Mouse (Mus musculus): Measurements from ENCODE around the gene Kmt2e.
A peak's percentile ranks its signal among the peaks of the same experiment; 100 is the strongest.

Kmt2e gene

DNA sequence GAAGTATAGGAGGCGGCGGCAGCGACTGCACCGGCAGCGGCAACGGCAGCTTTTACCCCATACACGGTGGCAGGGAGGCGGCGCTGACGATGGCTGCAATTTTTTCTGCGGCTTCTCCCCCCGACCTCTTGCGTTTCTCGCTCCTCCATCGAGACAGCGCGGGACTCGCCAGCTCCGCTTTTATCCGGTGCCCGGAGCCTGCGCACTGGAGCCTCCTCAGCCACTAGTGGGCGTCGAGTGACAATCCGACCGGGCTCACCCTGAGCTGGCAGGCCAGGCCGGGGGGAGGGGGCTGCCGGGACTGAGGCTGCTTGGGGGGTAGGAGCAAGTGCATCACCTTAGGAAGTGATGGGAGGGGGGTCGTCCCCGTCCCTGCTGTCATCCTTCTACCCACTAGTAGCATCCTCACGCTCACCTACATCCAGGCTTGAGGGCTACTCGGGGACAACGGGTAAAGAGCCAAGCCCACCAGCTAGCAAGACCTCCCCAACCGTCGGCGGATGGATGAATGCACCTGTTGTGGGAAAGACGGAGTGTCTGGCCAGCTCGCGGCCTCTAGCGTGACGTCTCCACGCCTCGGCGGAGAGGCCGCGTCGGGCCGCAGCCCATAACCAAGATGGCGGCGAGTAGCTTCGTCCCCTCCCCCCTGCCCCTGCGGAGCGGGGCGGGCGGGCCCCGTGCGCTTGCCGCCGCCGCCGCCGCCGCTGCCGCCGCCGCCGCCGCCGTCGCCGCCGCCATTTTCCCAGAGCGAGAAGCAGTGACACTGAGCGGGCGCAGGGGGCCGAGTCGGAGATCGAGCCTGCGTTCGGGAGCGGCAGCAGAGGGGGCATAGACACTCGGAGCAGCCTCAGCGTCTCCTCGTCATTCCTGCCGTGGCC, at the start of gene Kmt2e:
Gene Kmt2e (plus strand): TSS at position 722 of the 878 bp plus-strand sequence.
- peak; percentile 93 for DNase-seq (ENCODE audit: low spot score)

DNA sequence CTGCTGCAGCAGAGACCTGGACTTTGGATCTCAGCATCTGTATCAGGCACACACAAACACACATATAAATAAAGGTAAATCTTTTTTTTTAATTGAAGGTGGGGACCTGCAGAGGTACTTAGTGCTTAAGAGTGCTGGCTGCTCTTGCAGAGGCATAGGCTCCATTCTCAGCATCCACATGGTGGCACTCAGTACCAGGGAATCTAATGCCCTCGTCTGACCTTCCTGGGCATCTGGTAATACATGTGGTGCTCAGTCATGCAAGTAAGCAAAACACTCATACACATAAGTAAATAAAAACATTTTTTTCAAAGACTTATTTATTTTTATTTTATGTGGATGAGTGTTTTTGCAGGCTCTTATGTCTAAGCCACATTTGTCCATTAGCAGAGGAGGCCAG, 49.1 kb upstream of the Kmt2e start:
- DNase-seq (ENCODE audit: low spot score), result no peak

DNA sequence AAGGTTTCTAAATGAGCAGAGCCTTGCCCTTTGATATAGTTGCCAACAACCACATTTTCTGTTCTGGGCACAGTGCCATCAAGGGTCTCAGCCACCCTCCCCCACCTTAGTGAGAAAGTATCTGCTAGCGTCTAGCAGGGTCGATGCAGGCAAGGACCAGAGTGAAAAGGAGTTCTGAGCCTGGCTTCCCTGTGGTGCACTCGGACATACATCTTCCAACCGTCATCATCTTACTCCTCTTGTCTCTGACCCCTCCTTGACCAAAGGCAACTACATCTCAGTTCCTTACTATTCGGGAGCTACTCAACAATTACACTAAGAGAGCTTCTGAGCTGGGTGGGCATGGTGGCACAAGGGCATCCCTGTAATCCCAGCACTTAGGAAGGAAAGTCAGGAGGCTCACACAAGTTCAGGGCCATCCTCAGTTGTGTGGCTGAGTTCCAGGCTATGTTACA, 48.5 kb upstream of the Kmt2e start:
- DNase-seq (ENCODE audit: low spot score), result no peak

DNA sequence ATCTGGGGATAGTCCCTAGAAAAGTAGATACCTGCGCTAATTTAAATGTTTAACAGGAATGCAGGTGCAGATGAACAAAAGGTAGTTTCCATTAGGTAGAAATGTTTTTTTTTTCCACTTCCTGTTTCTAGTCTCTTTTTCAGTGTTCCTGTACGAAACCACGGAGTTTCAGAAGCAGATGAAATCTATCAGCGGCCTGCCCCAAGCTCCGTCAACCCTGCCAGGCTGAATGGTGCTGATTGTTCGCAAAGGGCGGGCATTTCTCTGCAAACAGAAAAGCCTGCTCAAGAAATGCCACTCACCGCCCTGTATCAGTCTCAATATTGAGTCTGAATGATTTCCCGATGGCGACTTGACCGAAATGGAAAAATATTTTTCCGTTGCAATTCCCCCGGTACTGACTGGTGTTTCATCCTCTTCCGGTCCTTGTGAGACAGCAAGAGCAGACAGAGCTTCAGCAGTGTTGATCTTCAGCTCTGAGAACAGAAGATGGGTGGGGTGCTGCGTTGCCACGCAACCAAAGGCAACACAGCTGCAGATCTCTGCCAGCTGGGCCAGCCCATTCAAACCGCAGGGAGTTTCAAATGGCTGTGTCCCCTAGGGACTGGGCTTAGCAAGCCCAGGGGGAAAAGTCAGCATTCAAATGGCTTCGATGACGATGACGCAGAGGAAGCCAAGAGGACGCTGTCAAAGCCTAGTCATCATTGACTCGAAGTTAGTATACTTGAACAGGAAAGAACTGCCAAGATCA, 47.5 kb upstream of the Kmt2e start:
- DNase-seq (ENCODE audit: low spot score), result peak; percentile 80

DNA sequence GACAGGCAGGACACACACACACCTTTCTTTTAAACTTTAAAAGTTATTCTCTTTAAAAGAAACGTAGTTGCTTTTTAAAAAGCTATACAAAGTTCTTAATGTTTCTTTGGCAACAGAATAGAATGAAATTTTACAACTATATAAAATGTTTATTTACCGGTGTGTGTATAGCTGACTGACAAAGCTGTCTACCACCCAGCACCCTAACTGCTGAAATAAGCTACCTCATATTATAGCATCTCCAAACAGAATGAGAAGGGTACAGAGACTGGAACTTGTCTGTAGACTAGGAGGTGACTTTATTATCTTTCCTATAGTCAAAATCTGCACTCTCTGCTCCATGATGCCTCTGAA, 47.0 kb upstream of the Kmt2e start:
- DNase-seq (ENCODE audit: low spot score), result no peak

DNA sequence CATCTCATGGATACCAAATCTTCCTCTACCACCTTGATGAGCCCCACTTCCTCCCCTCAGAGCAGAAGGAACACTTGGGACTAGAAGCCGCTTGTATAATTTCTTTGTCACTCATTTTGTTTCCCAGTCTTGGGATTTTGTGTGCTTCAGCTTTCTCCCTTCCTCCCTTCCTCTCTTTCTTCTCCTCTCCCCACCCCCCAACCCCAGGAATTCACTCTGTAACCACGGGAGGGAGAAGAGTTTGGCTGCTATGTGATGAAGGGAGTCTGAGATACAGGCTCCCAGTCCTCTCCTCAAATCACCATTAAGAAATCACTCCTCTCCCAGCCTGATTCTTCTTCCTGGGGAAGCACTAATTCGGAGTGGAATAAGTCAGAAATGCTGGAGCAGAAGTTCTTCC, 46.1 kb upstream of the Kmt2e start:
- no peak for DNase-seq (ENCODE audit: low spot score)

DNA sequence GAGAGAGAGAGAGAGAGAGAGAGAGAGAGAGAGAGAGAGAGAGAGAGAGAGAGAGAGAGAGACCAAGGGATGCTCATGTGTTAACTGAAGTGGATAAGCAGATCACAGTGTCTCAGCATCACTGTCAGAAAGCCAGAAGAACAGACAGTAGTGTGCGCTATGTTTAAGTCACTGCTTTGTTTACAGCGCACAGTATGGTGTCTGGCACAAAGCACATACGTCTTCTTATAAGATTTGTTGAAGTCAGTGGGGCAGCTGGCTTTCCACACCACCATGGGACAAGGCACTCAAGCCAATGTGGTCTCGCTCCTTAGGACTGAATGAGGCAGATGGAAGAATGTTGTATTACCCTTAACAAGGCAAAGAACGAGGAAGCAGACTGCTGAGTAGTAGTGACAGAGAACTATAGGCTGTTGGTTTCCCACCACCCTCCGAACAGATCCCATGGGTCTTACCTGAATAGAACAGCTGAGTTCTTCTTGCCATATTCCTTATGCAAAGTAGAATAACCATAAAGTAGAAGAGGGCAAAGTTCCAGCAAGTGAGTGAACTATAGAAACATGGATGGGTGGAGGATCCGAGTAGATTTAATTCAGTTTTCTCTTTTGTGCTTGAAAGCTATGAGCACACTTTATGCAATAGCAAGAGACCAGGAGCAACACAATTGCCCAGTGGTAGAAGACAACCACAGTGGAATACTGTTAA, 44.5 kb upstream of the Kmt2e start:
- DNase-seq (ENCODE audit: low spot score), result no peak

DNA sequence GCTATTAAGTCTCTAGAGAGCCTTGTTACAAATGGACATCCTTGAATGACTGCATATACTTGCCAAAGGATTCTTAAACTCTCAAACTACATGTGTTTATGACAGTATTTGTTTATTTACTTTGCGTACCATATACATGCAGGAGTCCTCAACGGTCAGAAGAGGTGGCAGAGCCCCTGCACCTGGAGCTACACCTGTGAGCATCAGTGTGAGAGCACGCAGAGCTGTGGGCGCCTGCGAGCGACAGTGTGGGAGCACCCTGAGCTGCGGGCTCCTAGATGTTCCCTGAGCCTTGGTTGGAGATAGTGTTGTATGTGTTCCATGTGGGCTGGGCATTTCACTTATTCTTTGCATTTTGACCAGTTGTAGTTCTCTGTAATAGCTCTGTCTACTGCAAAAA, 42.5 kb upstream of the Kmt2e start:
- no peak for DNase-seq (ENCODE audit: low spot score)

DNA sequence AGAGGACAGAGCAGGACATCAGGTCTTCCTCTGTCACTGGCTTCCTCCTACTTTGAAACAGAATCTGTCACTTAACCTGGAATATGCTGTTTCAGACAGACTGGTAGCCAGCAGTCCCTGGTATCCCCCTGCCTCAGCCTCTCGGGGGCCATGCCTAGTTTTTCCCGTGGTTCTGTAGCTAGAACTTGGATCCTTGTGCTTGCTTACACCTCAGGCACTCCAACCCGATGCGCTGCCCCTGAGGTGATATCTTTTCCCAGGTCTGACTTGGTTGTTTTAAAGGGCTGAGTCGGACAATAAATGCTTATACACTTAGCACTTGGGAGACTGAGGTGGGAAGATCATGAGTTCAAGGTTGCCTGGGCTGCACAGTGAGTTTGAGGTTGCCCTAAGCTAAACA, 40.4 kb upstream of the Kmt2e start:
- DNase-seq (ENCODE audit: low spot score), result no peak

DNA sequence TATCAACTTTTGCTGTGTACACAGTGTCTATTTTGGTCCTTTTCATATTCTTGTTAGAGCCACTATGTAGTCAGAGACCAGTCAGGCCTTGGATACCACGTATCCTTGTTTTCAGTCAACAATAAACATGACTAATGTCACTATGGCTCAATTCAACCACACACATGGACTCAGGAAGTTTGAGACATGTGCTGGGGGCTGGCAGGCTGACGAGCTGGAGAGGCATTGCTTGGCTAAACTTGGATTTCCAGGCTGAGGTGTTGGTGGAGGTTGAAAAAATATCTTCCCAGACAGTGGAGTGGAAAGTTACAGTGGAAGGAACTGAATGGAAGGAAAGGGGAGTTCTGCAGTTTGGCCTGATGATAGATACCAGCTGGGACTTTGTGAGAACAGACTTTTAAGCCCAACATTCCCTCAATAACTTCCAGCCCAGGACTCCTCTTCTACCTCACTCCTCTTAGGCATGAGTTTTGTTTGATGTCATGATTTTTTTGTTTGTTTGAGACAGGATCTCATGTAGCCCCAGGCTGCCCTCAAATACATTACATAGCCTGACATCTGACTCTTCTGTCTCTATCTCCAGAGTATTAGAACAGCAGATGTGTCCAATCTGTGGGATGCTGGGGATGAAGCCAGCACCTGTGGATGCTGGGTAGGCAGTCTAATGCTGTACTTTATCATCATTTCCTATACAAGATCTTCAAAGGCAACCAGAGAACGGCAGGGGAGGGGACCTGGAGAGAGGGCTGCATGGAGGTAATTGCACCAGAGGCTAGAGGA, 39.7 kb upstream of the Kmt2e start:
- no peak for DNase-seq (ENCODE audit: low spot score)

DNA sequence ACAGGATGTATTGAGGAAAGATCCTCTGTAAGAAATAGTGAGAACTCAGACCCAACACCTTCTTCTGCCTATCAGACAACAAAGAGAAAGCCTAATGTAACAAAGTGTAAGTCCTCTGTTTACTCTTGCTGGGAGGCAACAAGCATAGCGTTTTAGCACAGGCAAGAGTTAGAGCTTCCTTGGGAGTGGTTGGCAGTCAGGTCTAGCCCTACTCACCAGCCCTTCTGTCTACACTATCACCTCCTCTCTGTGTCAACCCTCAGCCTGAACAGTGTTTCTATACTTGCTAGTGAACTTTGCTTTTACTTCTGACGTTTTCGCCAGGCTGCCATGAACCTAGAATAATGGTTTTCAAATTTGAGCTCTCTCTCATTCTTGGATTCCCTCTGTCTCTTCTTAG, 38.5 kb upstream of the Kmt2e start:
- DNase-seq (ENCODE audit: low spot score), result no peak

DNA sequence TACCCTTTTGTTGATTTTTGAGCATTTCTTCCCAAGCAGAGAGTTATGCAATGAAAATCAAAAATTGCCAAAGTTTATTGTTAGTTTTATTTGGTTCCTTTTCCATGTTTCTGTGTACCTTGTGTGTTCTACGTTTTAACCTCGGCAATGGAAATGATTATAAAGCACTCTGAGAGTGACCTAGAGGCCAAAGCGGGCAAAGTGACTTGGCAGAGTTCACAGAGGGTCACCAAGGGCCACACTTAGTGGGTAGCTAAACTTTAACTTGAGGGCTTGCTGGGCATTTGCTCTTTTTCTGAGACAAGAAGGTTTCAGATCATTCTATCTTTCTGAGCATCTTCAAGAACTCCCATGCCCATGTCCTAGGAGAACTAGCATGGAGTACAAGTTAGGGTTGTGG, 37.5 kb upstream of the Kmt2e start:
- DNase-seq (ENCODE audit: low spot score), result no peak

DNA sequence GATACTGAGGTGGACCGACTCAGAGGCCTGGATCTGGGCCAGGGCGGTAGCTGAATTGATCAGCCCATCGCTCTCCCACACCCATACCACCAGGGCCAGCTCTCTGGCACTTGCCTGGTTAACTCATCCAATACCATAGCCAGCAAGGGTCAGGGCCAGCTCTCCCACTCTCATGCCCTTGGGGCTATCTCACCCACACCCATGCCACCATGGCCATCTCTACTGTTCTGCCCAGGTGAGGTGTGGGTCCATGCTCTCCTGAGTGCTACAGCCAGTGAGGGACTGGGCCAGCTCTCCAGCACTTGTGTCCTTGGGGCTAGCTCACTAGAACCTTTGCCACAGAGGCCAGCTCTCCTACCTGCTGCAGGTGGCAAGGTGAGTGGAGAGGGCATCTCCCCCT, 34.1 kb upstream of the Kmt2e start:
- no peak for DNase-seq (ENCODE audit: low spot score)

DNA sequence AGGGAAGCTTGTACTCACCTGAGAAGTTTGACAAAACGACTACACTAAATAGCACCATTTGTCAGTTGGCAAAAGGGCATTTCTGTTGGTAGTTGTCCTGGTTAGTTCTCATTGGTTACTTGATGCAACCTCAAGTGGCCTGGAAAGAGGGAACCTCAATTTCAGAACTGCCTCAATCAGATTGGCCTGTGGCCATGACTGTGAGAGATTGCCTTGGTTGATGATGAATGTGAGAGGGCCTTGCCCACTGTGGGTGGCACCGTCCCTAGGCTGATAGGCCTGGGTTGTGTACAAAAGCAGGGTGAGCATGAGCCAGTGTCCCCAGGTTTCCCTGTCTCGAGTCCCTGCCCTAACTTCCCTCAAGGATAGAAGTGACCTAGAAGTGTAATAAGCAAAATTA, 33.4 kb upstream of the Kmt2e start:
- DNase-seq (ENCODE audit: low spot score), result no peak

DNA sequence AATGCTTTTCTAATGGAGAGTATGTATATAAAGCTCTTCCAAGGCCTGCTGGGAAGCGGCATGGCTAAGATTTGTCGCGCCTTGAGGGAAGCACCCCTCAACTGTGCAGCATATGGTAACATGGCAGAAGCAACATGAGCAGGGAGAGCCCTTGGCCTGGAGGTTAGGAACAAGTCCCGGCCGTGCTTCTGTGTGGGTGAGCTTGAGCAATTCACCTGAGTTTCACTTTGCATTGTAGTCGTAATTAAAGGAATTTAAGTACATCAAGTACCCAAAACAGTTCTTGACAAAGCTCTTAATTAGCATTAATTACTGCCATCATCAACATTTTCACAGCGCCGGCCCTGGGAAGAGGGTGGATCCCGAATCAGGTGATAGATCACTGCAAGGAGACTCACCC, 32.9 kb upstream of the Kmt2e start:
- DNase-seq (ENCODE audit: low spot score), result no peak

DNA sequence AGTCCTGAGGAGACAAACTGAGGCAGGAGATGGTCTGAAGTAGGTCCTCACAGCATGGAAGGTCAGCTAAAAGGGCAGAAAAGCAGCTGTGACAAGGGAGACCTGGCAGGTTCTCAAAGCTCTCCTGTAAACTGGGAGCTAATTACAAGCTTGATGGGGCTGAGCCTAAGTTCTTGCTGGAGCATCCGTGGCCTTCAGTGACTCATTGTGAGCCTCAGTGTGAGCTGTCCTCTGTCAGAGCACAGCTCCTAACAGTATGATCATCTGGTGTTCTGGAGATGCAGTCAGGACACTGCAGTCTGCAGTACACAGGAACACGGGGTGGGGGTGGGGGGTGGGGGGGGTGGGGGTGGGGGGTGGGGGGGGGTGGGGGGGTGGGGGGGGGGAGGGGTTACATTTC, 32.2 kb upstream of the Kmt2e start:
- DNase-seq (ENCODE audit: low spot score), result no peak

DNA sequence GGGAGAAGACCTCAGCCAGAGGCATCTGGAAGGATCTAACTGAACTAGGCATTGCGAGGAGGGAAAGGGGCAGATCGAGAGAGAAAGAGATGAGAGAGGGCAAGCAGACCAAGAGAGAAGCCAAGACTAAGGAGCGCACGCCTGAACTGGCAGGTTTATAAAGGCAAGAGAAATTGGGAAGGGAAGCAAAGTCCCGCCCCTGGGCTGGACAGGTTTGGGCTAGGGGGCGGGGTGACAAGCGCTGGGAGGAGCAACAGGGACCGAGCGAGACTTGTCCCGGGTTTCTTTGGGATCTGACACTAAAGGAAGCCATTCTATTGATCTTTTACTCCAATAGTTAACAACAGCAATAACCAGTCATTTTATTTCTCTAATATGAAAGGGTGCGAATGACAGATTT, 31.1 kb upstream of the Kmt2e start:
- no peak for DNase-seq (ENCODE audit: low spot score)

DNA sequence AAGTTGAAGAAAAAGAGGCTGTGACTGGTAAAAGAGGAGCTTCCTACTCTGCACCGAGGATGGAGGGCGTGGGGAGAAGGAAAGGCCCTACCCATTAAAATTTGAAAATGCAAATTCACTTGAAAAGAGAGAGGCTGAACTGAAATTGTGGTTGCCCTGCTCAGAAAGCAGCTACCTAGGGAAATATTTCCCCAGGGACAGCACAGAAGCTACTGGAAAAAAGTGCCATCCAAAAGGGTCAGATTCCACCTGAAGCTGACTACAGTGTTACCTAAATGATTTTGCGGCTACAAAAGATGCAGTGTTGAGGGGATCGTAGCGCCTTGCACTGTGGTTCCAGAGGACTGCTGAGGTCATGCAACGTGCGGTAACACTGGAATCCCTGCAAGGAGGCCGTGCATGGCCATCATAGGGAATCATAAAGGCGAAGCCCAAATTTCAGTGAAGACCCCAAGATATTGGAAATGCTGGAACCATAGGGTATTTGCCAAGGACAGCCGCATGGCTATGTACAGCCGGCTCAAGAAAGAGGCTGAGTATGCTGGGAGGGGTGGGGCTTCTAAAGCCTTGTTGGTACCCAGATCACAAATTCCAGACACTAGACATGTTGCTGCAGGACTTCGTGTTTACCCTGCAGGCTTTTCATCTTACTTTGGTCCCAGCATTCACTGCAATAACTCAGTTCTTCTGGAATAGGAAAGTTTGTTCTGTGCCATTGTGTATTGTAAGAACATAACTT, 28.4 kb upstream of the Kmt2e start:
- DNase-seq (ENCODE audit: low spot score), result no peak

DNA sequence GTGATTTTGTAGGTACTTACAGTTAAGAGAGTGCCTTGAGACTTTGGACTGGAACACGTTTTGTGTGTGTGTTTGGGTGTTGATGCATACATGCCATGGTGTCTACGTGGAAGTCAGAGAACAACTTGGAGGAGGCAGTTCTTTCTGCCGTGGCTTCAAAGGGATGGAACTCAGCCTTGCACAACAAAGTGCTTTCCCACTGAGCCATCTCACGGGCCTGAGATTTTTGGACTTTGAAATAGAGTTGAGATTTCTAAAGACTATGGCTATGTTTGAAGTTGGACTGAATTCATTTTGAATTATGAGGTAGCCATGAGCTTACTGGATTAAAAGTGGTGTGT, 27.9 kb upstream of the Kmt2e start:
- DNase-seq (ENCODE audit: low spot score), result no peak

DNA sequence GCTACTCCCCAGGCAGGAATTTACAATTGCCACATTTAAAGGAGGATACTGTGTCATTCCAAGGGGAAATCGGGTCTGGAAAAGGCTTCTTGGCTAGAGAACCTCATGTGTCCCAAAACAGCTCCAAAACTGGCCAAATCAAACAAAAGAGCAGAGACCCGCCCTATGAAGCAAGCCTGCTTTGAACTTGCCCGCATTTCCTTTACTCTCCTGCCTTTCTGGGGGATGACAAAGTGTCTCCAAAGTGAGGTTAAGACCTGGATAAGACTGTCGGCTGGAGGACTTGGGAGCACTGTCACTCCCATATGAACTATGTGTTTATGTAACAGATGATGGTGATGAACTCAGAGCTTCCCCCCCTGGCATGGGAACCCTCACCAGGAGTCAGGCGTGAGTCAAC, 26.1 kb upstream of the Kmt2e start:
- DNase-seq (ENCODE audit: low spot score), result no peak

DNA sequence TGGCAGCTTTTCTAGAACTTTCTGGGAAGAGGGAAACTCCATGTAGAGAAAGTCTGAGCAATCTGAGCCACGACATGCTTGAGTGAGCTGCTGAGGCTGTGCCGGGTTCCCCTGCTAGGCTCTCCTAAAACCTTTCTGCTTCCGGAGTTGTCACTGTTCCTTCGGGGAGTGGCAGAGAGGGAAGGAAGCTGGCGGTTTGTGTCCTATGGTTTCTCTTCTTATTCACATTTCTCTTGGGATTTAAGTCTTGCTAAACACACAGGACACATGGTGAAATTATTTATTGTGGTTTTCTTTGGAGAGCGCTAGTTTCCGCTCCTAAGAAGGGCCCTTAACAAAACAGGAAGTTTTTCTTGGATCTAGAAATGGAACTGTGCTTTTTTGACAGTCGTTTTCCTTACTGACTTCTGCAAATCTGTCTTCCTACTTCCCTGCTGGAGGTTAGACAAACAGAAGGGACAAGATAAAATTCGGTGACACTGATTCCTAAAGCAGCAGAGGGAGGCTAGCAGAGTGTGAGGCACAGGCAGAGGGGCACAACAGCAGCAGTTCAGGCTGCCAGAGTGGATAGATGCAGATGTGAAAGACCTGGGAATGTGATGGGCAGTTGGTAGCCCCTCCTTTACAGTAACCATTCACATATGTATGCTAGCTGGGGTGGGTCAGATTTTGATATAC, 24.1 kb upstream of the Kmt2e start:
- DNase-seq (ENCODE audit: low spot score), result no peak
